Mouse (Mus musculus) G1E (cell line): ENCODE measurements around the gene Timm44. TPM values are rescaled to one million over a fixed set of nuclear protein-coding genes. Genes with fewer than 3 reads are reported as not detected.

Experiments
- ATAC-seq: 2 replicates; pipeline ENCODE4 v1.8.0; 2016; ENCODE audit warnings: mild to moderate bottlenecking; ENCODE audit not compliant: insufficient number of reproducible peaks, poor library complexity, low FRiP score, severe bottlenecking; ENCODE audit errors: extremely low read depth
- DNase-seq: peaks from one replicate; pipeline ENCODE4 v3.0.0; 2012; ENCODE audit warnings: low spot score
- H3K27me3 ChIP-seq: 2 replicates; pipeline ENCODE4 v1.6.1; 2012; ENCODE audit warnings: mild to moderate bottlenecking, low read length, inconsistent platforms; ENCODE audit not compliant: insufficient read depth
- H3K36me3 ChIP-seq: replicated peaks from 2 replicates; pipeline ENCODE3; 2012; ENCODE audit warnings: mild to moderate bottlenecking, inconsistent platforms
- H3K4me1 ChIP-seq: 2 replicates; pipeline ENCODE4 v1.6.1; 2012; ENCODE audit warnings: low read depth, low read length, inconsistent platforms, mixed read lengths; ENCODE audit not compliant: insufficient read depth
- H3K4me3 ChIP-seq: 2 replicates; pipeline ENCODE4 v1.5.1; 2012; ENCODE audit warnings: low read depth, mild to moderate bottlenecking, inconsistent platforms, low read length, moderate library complexity, mixed read lengths
- H3K9me3 ChIP-seq: replicated peaks from 2 replicates; pipeline ENCODE4 v1.6.1; 2012; ENCODE audit warnings: inconsistent platforms
- CTCF ChIP-seq: IDR thresholded peaks from 2 replicates; pipeline ENCODE4 v1.5.1; 2012; ENCODE audit warnings: low read depth, low read length, inconsistent platforms, mixed read lengths
- GATA1 ChIP-seq: IDR thresholded peaks from 2 replicates; pipeline ENCODE4 v1.6.1; 2012; ENCODE audit warnings: borderline replicate concordance, low read length, inconsistent platforms, mixed read lengths
- GATA2 ChIP-seq: IDR thresholded peaks from 2 replicates; pipeline ENCODE4 v1.6.1; 2012; ENCODE audit warnings: low read depth, low read length, inconsistent platforms, borderline replicate concordance
- POLR2AphosphoS5 ChIP-seq: IDR thresholded peaks from 2 replicates; pipeline ENCODE4 v1.6.1; 2012; ENCODE audit warnings: low read depth, low read length, inconsistent platforms; ENCODE audit not compliant: insufficient replicate concordance
- TAL1 ChIP-seq: conservative IDR thresholded peaks from 2 replicates; pipeline ENCODE4 v1.6.1; 2012; ENCODE audit warnings: low read depth, low read length, inconsistent platforms, mixed read lengths
- polyA plus RNA-seq: library from polyadenylated mRNA; stranded (reverse); fragments of >175 nt; gene quantifications from 2 replicates; pipeline ENCODE4 v1.2.3, GENCODE M21; 2012
- total RNA-seq, 2 experiments: library from RNA; stranded (forward) in 1 of 2; stranded (reverse) in 1 of 2; fragments of 200-1000 nt in 1 of 2; fragments of >200 nt in 1 of 2; fragmentation: Nextera tagmentation in 1 of 2; gene quantifications; 2 replicates each; pipeline ENCODE4 v1.2.3; 2014 to 2017

Gene Timm44
- total and polyA plus RNA-seq, 3 experiments, result 65.3 to 123 (median 81.8) TPM

DNA sequence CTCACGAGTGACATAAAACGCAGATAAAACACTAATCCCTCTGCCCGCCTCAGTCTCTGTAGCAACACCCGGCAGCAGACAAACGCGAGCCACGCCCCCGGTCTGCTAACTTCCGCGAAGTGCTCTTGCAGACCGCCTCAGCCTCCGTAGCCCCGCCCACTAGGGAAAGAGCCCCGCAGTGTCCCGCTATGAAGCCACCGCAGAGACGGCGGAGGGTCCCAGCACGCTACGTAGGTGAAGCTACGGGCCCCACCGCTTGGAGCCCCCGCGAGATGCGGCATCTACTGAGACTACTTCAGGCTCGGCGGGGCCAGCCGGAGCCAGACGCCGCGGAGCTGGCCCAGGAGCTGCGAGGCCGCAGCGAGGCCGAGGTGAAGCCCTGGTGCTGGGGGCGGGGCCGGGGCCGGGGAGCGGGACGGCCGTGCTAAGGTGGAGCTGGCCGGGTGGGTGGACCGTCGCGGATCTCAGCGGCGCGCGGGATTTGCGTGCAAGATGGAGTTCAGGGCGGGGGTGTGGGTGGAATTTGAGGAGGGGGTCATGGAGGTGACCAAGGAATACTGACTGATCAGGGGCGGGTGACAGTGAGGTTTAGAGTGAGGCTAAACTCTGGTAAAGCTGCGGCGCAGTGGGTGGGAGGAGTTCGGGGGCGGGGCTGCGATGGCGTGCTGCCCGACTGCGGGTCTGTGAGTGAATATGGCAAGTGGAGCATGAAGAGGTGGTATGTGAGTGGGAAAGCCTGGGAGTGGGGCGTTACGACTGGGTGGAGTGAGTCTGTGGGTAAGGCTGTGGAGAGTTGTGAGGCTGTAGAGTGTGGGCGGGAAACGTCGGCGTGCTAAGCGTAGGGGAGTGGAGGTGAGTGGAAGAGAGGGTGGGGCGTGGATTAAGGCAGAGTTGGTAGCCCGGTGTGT, 22.5 kb downstream of the Timm44 start, which contains the start of gene Snapc2:
TSS of gene Snapc2 (plus strand) at position 147 of the 908 bp plus-strand sequence.
- H3K36me3 ChIP-seq, result peaks cover 74% of the 10 kb centered on the region
- H3K4me1 ChIP-seq, result peaks cover 35% of the 10 kb centered on the region
- H3K9me3 ChIP-seq, result no peaks in the 10 kb centered on the region
- peak within 1 kb of the TSS; percentile 82 for H3K4me3 ChIP-seq
- no peak for TF ChIP-seq POLR2AphosphoS5
- TF ChIP-seq GATA2, result no peak
- no peak for TF ChIP-seq TAL1
- no peak for TF ChIP-seq GATA1
- no peaks in the 10 kb centered on the region for H3K27me3 ChIP-seq
- ATAC-seq, result peak; percentile 84
- DNase-seq, result peak; percentile 85

DNA sequence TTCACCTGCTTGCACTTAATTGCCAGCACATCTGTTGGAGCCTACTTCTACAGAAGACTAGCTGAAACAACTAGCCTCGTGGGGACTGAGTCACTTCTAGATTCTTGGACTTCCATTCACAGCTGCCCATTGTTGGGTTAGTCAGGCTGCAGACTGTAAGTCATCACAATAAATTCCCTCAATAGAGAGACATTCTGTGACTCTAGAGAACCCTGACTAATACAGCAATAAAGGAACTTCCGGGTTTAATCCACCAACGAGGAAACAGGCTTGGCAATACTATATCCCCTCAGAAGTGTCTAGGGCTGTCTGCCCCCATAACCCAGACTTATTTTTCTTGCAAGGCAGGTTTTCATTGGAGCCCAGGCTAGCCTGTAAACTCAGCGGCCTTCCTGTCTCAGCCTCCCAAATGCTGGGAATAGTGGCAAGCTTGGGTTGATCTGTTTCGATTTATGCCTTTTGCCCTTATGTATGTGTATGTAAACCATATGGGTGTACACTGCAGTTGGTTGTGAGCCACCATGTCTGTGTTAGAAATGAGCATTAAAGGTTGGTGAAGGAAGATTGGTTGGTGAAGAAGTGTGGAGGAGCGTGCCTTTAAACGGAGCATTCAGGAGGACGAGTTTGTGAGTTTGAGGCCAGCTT, 23.5 kb downstream of the Timm44 start:
- H3K36me3 ChIP-seq, result peaks cover 74% of the 10 kb centered on the region
- no peak for ATAC-seq

DNA sequence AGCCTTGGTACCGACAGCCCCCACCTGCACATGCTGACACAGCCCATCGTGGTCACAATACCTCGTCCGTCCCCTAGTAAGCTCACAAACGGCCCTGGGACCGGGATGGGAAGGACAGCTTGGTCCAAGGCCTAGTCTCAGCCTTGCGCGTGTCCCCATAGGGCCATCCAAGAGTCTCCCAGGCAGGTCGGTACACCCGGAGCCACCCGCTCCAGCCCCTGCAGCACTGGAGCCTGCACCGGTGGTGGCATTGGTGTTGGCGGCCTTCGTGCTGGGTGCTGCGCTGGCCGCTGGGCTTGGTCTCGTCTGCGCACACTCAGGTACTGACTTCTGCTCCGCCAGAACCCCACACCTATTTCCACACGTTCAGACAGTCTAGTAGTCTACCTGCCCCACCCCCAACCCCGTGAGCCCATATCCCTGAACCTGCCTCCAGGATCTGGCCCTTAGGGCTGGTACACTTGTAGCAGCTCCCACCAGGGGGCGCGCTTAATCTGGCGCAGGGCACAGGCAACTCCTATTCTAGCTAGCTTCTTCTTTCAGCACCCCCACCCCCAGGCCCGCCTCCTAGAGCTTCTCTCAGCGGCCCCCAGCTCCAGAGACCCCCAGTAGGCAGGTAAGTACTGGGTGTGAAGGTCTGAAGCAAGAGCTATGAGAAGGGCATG, 25.3 kb downstream of the Timm44 start:
- Histone ChIP-seq H3K4me3 (no peak overlapping the region), H3K9me3 (no peaks in the 10 kb centered on the region), H3K27me3 (no peaks in the 10 kb centered on the region), H3K36me3 (peaks cover 74% of the 10 kb centered on the region), H3K4me1 (peaks cover 27% of the 10 kb centered on the region)
- no peak for DNase-seq
- ATAC-seq, result no peak
- TF ChIP-seq TAL1 (no peak), CTCF (no peak), GATA1 (no peak), GATA2 (no peak), POLR2AphosphoS5 (no peak)

More for the DNA sequence above, 23.5 kb downstream of the Timm44 start:
- no peaks in the 10 kb centered on the region for H3K27me3 ChIP-seq
- peak overlapping the region; percentile 82 for H3K4me3 ChIP-seq
- H3K4me1 ChIP-seq, result peaks cover 25% of the 10 kb centered on the region
- no peak for TF ChIP-seq GATA2
- TF ChIP-seq POLR2AphosphoS5, result no peak
- no peak for TF ChIP-seq TAL1
- no peak for TF ChIP-seq CTCF
- TF ChIP-seq GATA1, result no peak
- no peaks in the 10 kb centered on the region for H3K9me3 ChIP-seq
- DNase-seq, result no peak

DNA sequence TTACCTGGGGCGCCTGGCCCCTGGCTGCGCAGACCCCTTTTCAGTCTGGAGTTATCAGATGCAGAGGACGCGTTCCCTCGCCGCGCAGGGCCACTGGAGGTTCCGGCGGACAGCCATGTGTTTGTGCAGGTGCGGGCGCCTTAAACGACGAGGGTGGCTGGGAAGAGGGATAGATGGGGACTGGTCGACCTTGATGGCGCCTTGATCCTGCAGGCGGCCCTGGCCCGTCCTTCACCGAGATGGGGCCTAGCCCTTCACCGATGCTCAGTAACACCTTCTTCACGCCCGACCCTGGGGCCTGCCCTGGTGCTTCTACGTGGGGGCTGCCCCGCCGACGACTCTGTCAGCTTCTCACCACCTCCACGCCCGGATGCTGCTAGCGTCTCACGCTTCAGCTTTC, 26.5 kb downstream of the Timm44 start:
- Histone ChIP-seq H3K36me3 (peaks cover 74% of the 10 kb centered on the region), H3K4me1 (peaks cover 25% of the 10 kb centered on the region)
- no peak for TF ChIP-seq GATA1
- TF ChIP-seq CTCF, result no peak
- TF ChIP-seq GATA2, result no peak
- no peak for TF ChIP-seq POLR2AphosphoS5
- no peak for TF ChIP-seq TAL1

DNA sequence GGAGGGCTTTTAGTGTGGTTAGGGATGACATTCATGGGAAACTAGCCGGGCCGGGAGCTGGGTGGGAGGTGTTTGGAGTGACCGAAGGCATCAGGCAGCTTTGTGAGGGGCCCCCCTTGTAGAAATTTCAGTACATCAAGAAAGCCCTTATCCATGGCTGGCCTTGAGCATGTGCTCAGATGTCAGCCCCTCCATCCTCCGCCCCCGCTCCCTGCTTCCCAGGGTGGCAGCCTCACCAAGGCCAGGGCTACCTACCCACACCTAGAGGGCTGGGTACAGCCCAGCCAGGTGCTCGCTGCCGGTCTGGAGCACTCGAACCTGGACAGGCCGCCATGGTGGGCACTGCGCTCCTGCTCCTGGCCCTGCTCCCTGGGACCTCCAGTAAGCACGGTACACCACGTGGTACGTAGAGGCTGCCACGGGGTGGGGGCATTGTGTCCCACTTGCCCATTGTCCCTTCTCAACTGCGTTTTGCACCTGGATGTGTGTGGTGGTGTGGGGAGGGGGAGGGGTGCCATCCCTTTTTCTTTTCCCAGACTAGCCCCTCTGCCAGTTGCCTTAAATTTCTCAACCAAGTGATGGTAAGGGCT, 27.7 kb downstream of the Timm44 start, which contains the start of gene Tgfbr3l:
TSS of gene Tgfbr3l (plus strand) at position 264 of the 590 bp plus-strand sequence.
- TF ChIP-seq GATA1 (no peak), POLR2AphosphoS5 (no peak), GATA2 (no peak), CTCF (no peak), TAL1 (no peak)
- H3K9me3 ChIP-seq, result no peaks in the 10 kb centered on the region
- H3K36me3 ChIP-seq, result peaks cover 83% of the 10 kb centered on the region
- ATAC-seq (no peak), DNase-seq (no peak)
- H3K27me3 ChIP-seq, result no peaks in the 10 kb centered on the region
- peaks cover 22% of the 10 kb centered on the region for H3K4me1 ChIP-seq
- no peak within 1 kb of the TSS; the same call in 1 of the 2 replicates for H3K4me3 ChIP-seq

More for the DNA sequence above, 26.5 kb downstream of the Timm44 start:
- Histone ChIP-seq H3K4me3 (no peak overlapping the region), H3K27me3 (no peaks in the 10 kb centered on the region), H3K9me3 (no peaks in the 10 kb centered on the region)
- ATAC-seq (no peak), DNase-seq (no peak)

DNA sequence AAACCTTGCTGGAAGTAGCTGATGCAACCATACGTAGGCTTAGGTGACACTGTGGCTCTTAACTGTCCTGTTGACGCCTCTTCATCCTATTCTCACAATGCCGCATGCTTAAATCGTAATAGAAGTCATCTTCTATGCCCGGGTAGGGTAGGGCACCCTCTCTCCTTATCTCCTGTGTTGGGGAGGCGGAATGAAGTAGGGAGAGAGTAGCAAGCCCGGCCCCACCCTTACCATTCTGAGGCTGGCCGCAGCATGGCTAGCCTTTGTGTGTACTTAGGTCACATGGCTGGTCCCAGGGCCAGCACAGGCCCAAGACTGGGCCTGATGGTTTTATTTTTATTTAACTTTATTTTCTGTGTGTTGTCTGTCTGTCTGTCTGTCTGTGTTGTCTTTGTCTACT, 28.5 kb downstream of the Timm44 start:
- no peaks in the 10 kb centered on the region for H3K27me3 ChIP-seq
- no peak overlapping the region for H3K4me3 ChIP-seq
- ATAC-seq (no peak), DNase-seq (no peak)
- H3K4me1 ChIP-seq, result peaks cover 16% of the 10 kb centered on the region
- H3K36me3 ChIP-seq, result peaks cover 91% of the 10 kb centered on the region
- TF ChIP-seq GATA2 (no peak), CTCF (no peak), POLR2AphosphoS5 (no peak), TAL1 (no peak), GATA1 (no peak)
- no peaks in the 10 kb centered on the region for H3K9me3 ChIP-seq
